Mouse (Mus musculus): ENCODE results near the gene Cma2. TPM values are rescaled to one million over a fixed set of nuclear protein-coding genes. Genes with fewer than 3 reads are reported as not detected.

Gene Cma2
- not detected for total RNA-seq (2018; cell fraction: chromatin; rRNA removed)
- total RNA-seq (2018; cell fraction: cytosol; rRNA removed) = not detected
- not detected for total RNA-seq (2018; cell fraction: nucleus; rRNA removed)
- not detected in 3 replicates for polyA plus RNA-seq (2018)

DNA sequence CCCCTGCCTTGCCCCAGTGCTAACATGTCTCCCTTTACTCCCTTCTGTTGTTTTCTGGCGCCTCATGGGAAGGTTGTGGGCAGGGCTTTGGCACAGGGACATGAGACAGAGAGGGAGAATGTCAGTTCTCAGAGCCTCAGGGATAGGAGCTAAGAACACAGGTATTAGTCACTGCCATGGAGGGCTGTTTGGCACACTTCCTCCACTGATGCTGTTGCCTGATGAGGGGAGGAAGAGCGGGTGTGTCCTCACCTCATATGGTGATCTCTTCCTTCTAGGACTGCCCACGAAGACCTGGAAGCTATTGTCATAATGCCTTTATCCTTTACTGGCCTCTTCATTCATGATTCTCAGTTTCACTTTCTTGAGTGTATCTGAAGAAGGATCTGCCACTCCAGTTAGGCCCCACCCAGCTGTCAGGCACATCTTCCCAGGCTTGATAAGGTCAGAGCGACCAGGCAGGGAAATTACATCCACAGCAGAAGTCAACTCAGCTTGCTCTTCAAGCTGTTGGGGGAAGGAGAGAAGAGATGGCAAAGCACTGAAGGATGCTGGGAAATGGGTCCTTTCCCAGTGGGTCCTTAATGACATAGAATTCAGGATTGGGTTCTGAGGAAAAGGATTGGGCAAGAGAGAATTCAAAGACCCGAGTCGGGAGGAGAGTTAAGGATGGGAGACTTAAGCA, at the start of gene Cma2:
TSS of gene Cma2 (plus strand) at position 635 of the 685 bp plus-strand sequence.
- H3K79me2 ChIP-seq (ENCODE audit: inconsistent target) = no peaks in the 10 kb centered on the region
- WGBS (ENCODE audit: missing documents) = 79% methylated on average over 6 of the region's 6 CpGs
- H3K36me3 ChIP-seq (ENCODE audit: inconsistent target) = no peaks in the 10 kb centered on the region
- H3K27ac ChIP-seq = no peak within 1 kb of the TSS
- no peak within 1 kb of the TSS for H3K4me3 ChIP-seq (ENCODE audit: inconsistent target)

DNA sequence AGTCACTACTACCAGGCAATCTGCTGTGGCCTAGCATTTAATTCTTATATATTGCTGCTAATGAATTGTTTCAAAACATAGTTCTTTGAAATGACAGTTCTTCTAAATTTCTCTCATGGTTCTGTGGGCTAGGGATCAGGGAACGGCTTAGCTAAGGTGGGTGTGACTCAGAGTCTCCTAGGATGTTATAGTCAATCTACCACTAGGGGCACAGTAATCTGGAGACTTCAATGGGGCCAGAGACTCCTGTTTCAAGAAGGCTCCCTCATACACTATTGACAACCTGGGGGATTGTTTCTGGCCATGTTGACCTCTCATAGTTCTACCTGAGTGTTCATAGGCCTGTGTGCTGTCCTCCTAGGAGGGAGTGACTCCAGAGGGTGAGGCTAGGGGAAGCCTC, 45.3 kb upstream of the Cma2 start:
- no peaks in the 10 kb centered on the region for H3K36me3 ChIP-seq (ENCODE audit: inconsistent target)
- no peak overlapping the region for H3K27ac ChIP-seq
- no peaks in the 10 kb centered on the region for H3K79me2 ChIP-seq (ENCODE audit: inconsistent target)
- no peak overlapping the region for H3K4me3 ChIP-seq (ENCODE audit: inconsistent target)
- WGBS (ENCODE audit: missing documents) = 5% methylated on average over 1 of the region's 1 CpGs

DNA sequence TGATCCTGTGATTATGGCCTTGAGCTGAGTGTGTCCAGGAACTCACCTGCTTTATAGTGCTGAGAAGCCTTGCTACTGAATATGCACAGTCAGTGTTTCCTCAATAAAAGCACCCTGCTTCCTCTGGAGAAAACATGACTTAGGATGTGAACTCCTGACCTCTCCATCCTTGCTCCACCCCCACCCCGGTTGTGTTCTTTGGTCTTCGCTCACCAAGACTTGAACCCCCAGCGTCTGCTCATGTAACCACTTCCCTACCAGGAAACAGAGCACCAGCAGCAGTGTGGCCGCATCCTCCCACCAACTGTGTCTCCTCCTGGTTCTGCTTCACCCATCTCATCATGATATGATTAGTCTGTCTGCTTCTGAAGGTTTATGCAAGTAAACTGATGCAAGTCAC, 37.4 kb upstream of the Cma2 start:
- Histone ChIP-seq H3K27ac (no peak overlapping the region), H3K79me2 (ENCODE audit: inconsistent target) (no peaks in the 10 kb centered on the region), H3K36me3 (ENCODE audit: inconsistent target) (no peaks in the 10 kb centered on the region), H3K4me3 (ENCODE audit: inconsistent target) (no peak overlapping the region)
- 9% methylated on average over 4 of the region's 4 CpGs for WGBS (ENCODE audit: missing documents)

DNA sequence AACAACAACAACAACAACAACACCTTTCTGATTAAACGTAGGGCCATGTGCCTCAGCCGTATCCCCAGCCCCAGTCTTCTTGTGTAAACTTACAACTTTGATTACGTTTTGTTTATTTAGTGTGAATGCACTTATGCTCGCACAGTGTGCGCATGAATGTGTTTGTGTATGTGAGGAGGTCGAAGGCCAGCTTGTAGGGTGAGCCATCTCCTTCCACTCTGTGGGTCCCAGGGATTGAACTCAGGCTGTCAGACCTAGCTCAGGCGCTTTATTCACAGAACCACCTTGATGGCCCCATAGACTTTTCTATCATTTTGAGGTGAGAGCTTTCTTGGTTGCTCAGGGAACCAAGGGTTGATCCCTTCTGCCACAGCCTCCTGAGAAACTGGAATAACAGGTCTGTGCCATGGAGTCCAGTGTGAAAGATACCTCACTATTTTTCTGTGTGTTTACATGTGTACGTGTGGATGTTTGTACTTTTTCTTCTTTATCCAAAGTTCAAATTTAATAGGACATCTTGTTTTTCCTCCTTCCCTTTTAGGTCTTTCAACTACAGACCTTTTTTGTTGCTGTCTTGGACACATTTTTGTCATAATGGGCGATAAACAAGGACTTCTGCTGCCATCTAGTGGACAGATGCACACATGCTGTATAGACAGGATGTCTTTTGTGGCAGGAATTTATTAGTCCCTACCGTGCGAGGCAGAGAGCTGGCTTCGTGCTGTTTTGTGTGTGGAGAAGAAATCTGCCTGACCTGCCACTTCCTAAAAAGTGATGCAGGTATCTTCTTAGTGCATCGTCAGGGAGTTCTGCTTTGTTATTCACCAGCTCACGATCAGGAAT, 32.3 kb upstream of the Cma2 start:
- Histone ChIP-seq H3K36me3 (ENCODE audit: inconsistent target) (no peaks in the 10 kb centered on the region), H3K27ac (no peak overlapping the region), H3K79me2 (ENCODE audit: inconsistent target) (no peaks in the 10 kb centered on the region), H3K4me3 (ENCODE audit: inconsistent target) (no peak overlapping the region)
- 49% methylated on average over 13 of the region's 14 CpGs for WGBS (ENCODE audit: missing documents)

DNA sequence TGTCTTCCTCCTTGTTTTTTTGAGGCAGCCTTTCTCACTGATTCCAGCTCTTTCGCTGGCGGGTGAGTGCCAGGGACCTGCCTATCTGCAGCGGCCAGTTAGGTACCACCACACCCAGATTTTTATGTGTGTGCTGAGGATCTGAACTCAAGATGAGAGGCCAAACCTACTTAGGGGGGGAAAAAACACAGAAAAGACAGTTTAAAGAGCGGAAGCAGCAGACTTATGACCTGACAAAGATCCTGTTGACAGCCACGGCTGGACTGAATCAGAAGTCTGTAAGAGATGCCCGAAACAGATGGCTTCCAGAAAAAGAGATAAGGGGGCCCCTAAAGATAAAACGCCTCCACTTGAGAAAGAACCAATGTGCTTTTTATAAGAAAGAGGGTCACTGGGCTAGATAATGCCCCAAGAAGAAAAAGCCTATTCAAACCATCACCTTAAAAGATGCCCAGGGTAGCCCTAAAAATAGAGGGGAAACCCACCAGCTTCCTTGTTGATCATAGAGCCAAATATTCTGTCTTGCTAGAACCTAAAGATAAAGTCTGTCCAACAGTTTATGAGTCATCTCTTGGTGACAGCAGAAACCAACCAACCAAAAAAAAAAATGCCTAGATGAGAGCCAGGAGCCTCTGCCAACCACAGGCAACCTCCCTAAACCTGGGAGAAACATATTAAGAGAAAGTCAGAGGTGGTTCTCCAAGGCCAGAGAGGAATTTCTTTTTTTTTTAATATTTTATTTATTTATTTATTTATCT, 28.1 kb upstream of the Cma2 start:
- no peak overlapping the region for H3K27ac ChIP-seq
- H3K36me3 ChIP-seq (ENCODE audit: inconsistent target) = no peaks in the 10 kb centered on the region
- WGBS (ENCODE audit: missing documents) = 76% methylated on average over 7 of the region's 7 CpGs
- no peak overlapping the region for H3K4me3 ChIP-seq (ENCODE audit: inconsistent target)
- no peaks in the 10 kb centered on the region for H3K79me2 ChIP-seq (ENCODE audit: inconsistent target)

DNA sequence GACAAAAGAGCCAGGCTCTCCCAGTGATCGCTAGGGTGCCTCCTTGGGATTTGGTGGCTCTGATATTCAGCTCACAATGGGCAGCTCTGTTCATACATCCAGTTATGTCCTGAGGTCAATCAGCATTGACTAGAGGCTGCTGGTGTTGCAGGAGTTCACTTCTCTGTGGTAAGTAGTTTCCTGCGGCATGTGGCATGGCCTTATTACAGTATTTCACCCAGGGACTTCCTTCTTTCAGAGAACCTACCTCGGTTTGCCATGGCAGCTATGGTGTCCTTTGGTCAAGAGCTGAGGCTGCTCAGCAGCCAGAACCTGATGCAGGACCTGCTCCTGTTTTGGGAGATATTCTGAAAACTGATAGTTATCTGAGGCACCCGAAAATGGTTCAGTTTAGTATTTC, 23.9 kb upstream of the Cma2 start:
- Histone ChIP-seq H3K79me2 (ENCODE audit: inconsistent target) (no peaks in the 10 kb centered on the region), H3K4me3 (ENCODE audit: inconsistent target) (no peak overlapping the region), H3K36me3 (ENCODE audit: inconsistent target) (no peaks in the 10 kb centered on the region), H3K27ac (no peak overlapping the region)
- WGBS (ENCODE audit: missing documents) = 40% methylated on average over 4 of the region's 4 CpGs

DNA sequence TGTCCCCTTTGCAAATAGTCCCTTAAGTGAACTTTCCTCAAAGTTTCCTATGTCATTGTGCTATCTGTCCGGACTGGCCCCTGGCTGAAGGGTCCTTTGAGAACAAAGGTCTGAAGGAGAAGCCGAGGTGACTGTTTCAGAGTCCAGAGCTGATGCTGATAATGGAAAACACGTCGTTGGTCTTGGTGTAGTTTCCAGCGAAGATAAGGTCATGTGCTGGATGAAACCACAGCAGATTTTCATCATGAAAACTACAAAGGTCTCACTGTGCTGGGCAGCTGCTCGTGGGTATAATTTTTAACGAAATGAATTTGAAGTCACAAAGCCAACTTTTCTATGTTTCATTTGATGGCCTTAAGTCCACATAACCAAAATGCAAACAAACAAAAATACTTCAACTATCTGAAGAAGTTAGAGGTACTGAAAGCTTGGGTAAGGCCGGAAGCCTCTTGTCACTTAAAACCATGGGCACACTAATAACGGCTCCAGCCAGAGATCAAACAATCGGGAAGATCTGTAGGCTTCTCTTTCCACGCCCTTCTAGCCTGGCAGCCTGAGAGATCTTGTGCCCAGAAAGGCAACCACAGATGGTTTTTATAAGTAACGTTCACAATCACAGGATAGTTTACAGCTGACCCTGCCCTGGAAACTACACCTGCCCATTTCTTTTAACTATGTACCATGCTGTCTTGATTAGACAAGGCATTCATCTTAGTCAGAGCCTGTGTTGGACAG, 21.4 kb upstream of the Cma2 start:
- Histone ChIP-seq H3K4me3 (ENCODE audit: inconsistent target) (no peak overlapping the region), H3K79me2 (ENCODE audit: inconsistent target) (no peaks in the 10 kb centered on the region), H3K27ac (no peak overlapping the region), H3K36me3 (ENCODE audit: inconsistent target) (no peaks in the 10 kb centered on the region)
- 79% methylated on average over 12 of the region's 12 CpGs for WGBS (ENCODE audit: missing documents)

DNA sequence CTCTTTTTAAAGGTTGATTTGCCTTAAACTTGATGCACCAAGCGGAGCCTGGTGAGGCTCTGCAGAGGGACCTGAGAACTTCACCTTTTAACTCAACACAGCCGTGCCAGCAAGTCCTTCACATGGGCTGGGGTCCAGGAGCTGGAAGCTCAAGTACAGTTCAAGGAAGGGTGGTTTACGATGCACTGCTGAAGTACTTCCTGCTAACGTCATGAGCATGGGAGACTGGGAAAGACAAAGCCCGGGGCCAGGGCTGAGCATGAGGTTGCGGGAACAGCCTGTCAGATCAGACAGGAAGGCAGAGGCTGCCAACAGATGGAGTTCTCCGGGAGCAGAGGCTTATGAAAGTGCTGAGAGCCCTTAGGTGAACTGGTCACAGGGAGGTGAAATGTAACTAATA, 17.2 kb upstream of the Cma2 start:
- no peak overlapping the region for H3K4me3 ChIP-seq (ENCODE audit: inconsistent target)
- H3K36me3 ChIP-seq (ENCODE audit: inconsistent target) = no peaks in the 10 kb centered on the region
- no peak overlapping the region for H3K27ac ChIP-seq
- no peaks in the 10 kb centered on the region for H3K79me2 ChIP-seq (ENCODE audit: inconsistent target)
- 35% methylated on average over 7 of the region's 7 CpGs for WGBS (ENCODE audit: missing documents)

DNA sequence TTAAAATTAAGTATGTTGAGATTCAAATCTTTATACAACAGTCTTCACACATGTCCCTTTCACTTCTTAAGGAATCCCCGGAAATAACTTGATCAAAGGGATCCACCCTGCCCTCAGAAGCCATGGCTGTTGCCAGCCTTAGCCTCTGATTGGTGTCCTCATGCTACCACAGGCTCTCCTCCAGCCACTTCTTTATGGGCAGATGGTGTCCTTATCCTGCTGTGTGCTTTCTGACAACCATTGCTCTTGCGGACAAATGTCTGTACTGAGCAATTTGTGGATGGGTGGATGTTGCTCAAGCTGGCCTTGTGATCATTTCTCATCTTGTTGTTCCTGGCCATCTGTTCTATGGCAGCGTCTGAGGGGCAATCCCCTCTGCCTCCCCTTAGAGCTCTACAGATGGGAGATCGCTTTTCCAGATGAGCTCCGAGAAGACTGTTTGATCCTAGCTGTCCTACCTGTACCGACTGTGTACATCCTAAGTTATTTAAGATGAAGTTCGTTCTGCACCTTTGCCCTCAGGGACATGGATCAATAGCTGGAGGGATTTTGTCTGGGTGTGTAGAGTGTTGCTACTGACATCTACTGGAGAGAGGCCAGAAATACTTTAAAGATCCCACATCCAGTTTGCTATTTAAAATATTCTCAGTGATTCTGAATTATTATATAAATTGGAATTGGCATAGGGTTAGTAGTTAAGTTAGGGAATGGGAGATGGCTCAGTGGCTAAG, 10.5 kb upstream of the Cma2 start:
- H3K36me3 ChIP-seq (ENCODE audit: inconsistent target) = no peaks in the 10 kb centered on the region
- no peak overlapping the region for H3K4me3 ChIP-seq (ENCODE audit: inconsistent target)
- no peak overlapping the region for H3K27ac ChIP-seq
- H3K79me2 ChIP-seq (ENCODE audit: inconsistent target) = no peaks in the 10 kb centered on the region
- 65% methylated on average over 7 of the region's 7 CpGs for WGBS (ENCODE audit: missing documents)

DNA sequence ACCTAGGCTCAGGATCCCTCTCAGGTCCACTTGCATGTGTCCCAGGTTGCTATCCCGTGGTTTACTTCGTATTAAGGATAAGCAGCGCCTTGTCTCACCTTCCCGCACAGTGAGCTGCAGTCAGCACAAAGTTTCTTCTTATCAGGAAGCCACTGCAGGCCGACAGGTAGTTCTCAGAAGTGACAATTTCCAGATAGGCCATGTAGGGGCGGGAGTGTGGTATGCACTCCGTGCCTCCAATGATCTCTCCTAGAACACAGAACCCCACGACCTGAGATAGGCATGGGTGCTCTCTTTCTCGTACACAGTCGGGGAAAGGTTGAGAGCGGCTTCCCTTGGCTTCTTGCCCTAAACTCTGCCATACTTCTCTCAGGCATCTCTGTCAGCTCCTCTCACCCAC, 7.2 kb upstream of the Cma2 start:
- H3K36me3 ChIP-seq (ENCODE audit: inconsistent target) = no peaks in the 10 kb centered on the region
- 89% methylated on average over 11 of the region's 11 CpGs for WGBS (ENCODE audit: missing documents)
- H3K4me3 ChIP-seq (ENCODE audit: inconsistent target) = no peak overlapping the region
- no peaks in the 10 kb centered on the region for H3K79me2 ChIP-seq (ENCODE audit: inconsistent target)
- no peak overlapping the region for H3K27ac ChIP-seq

DNA sequence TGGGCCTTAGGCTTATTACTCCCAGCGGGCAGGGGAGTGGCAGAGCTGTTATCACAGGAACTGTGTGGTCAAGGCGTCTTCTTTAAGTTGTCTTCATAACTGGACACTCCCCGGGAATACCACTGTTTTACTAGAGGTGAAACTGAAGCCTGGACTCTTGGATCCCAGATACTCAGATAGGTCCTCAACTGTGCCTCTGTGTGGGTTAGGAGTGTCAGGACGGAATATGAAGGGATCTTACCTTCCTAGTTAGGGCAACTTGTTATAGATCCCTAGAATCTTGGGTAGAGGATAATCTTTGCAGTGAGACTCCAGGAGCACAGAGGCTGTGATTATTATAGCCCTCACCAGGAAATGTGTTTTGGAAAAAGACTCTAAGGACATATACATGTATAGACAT, 6.2 kb upstream of the Cma2 start, which contains the start of gene Cma1:
TSS of gene Cma1 (minus strand) at position 101 of the 400 bp plus-strand sequence.
- 95% methylated on average over 4 of the region's 4 CpGs for WGBS (ENCODE audit: missing documents)
- Histone ChIP-seq H3K27ac (no peak within 1 kb of the TSS), H3K36me3 (ENCODE audit: inconsistent target) (no peaks in the 10 kb centered on the region), H3K4me3 (ENCODE audit: inconsistent target) (no peak within 1 kb of the TSS), H3K79me2 (ENCODE audit: inconsistent target) (no peaks in the 10 kb centered on the region)

GRCm38 (mm10) chr14:55946269-55946969, 4.4 kb upstream of the Cma2 start:
- 4% methylated on average over 2 of the region's 2 CpGs for WGBS (ENCODE audit: missing documents)
- H3K36me3 ChIP-seq (ENCODE audit: inconsistent target) = no peaks in the 10 kb centered on the region
- no peaks in the 10 kb centered on the region for H3K79me2 ChIP-seq (ENCODE audit: inconsistent target)
- no peak overlapping the region for H3K4me3 ChIP-seq (ENCODE audit: inconsistent target)
- H3K27ac ChIP-seq = no peak overlapping the region

GRCm38 (mm10) chr14:55963263-55963662, 12.5 kb downstream of the Cma2 start:
- no peak overlapping the region for H3K4me3 ChIP-seq (ENCODE audit: inconsistent target)
- H3K36me3 ChIP-seq (ENCODE audit: inconsistent target) = no peaks in the 10 kb centered on the region
- H3K27ac ChIP-seq = no peak overlapping the region
- H3K79me2 ChIP-seq (ENCODE audit: inconsistent target) = no peaks in the 10 kb centered on the region
- 100% methylated on average over 1 of the region's 1 CpGs for WGBS (ENCODE audit: missing documents)

All from macrophage (primary cell).